Mouse (Mus musculus) left cerebral cortex, adult 6 months (tissue): Measurements from ENCODE around the gene Sdf2l1. TPM values are rescaled to one million over a fixed set of nuclear protein-coding genes. Genes with fewer than 3 reads are reported as not detected.

Experiments used
- long read RNA-seq, 2 experiments: library from polyadenylated mRNA; unstranded; transcript quantifications; one replicate each; pipeline ENCODE4 v2.0.0; 2019 to 2020
- polyA plus RNA-seq: library from polyadenylated mRNA; unstranded; fragments of <200 nt; fragmentation: Nextera tagmentation; gene quantifications from 2 replicates; pipeline ENCODE4 v1.2.3, GENCODE M21; 2021

The Sdf2l1 gene
- 36.1 and 38.1 TPM in 2 replicates for polyA plus RNA-seq
- long read RNA-seq, experiment 1, transcript Sdf2l1-201 (3 exons, 1,108 nt) = major isoform, 63 of 69 reads
- long read RNA-seq, experiment 1, partial matches to known transcripts = 6 of 69 reads
- long read RNA-seq, experiment 1, other reads (novel, unspliced or antisense) = 0 of 69 reads
- long read RNA-seq, experiment 2, transcript Sdf2l1-201 (3 exons, 1,108 nt) = major isoform, 38 of 41 reads
- long read RNA-seq, experiment 2, partial matches to known transcripts = 3 of 41 reads
- long read RNA-seq, experiment 2, other reads (novel, unspliced or antisense) = 0 of 41 reads

GRCm38 (mm10) chr16:17132089-17132905 is at the start of gene Sdf2l1:
Sdf2l1 (minus strand) TSS chr16:17132383.

DNA sequence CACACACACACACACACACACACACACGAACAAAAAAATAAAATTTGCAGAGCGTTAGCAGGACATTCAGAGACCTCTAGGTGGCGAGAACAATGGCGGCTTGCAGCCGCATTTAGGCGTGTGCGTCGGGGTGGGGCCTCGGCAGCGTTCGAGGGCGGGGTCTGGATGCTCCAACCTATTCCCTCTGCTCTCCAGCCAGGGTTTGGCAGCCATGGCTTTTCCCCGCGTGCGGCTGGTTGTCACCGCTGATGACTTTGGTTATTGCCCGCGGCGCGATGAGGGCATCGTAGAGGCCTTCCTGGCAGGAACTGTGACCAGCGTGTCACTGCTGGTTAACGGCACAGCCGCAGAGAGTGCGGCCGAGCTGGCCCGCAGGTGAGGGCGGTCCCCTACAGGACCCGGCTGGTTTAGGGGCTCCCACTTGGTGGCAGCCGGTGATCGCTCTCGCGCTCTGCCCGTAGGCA is 14.6 kb upstream of the Sdf2l1 start, which contains the start of gene Ccdc116:
Ccdc116 (minus strand) TSS at position 458 of the 464 bp plus-strand sequence.

GRCm38 (mm10) chr16:17144339-17144738 is 12.2 kb upstream of the Sdf2l1 start, which contains the start of gene Ydjc:
Ydjc (plus strand) TSS chr16:17144621.

DNA sequence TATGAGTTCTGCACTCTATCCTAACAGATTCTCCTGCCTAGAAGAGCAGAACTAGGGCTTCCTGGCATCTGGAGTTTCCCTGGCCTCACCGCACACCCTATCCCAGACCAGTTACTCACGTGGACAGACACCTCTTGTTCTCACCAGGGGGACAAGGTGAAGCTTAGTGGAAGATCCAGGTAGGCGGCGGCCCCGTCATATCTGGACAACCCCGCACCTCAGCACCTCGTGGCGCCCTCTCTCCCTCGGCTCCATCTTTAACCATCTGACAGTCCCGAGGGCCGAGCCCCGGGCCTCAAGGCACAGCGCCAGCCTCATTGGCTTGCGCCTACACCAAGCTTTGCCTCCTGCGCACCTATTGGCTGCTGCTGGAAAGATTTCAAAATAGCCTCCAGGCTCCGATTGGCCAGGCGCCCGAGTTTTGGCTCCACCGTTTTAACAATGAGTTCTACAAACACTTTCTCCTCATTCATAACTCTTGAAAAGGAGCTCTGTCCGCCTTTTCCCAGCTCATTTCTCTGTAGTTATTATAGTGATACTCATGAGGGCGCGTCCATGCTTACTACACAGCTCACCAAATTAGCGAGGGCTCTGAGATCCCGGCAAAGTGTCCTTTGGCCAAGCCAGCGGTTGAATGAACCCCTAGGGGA is 7.2 kb downstream of the Sdf2l1 start, which contains the start of gene 2610318N02Rik:
2610318N02Rik (minus strand) TSS at position 297 of the 650 bp plus-strand sequence.

GRCm38 (mm10) chr16:17110771-17111743 is 21.1 kb downstream of the Sdf2l1 start, which contains the start of gene Ppil2:
Ppil2 (minus strand) TSS chr16:17111257.

Other genes with a start within 250 kb of the Sdf2l1 start
- 6.7 and 7.4 TPM in 2 replicates for gene Ppm1f, start 235.9 kb downstream of the Sdf2l1 start, polyA plus RNA-seq
- gene Mapk1, start 149.0 kb downstream of the Sdf2l1 start, polyA plus RNA-seq = 86.4 and 162 TPM in 2 replicates
- 19.7 and 31.3 TPM in 2 replicates for gene Ypel1, start 62.7 kb downstream of the Sdf2l1 start, polyA plus RNA-seq
- gene Ppil2, start 21.1 kb downstream of the Sdf2l1 start, polyA plus RNA-seq = 66.5 and 80.4 TPM in 2 replicates
- gene 2610318N02Rik, start 7.2 kb downstream of the Sdf2l1 start, polyA plus RNA-seq = 1.5 and 2.6 TPM in 2 replicates
- gene Ydjc, start 12.2 kb upstream of the Sdf2l1 start, polyA plus RNA-seq = 36.2 and 43.2 TPM in 2 replicates
- gene Ccdc116, start 14.8 kb upstream of the Sdf2l1 start, polyA plus RNA-seq = 0.81 and 0.87 TPM in 2 replicates
- gene Ube2l3, start 70.3 kb upstream of the Sdf2l1 start, polyA plus RNA-seq = 103 and 106 TPM in 2 replicates
- 0.22 and 0.34 TPM in 2 replicates for gene Rimbp3, start 76.2 kb upstream of the Sdf2l1 start, polyA plus RNA-seq
- 0.55 and 0.72 TPM in 2 replicates for gene Hic2, start 101.2 kb upstream of the Sdf2l1 start, polyA plus RNA-seq
- gene Tmem191c, start 143.7 kb upstream of the Sdf2l1 start, polyA plus RNA-seq = 148 and 162 TPM in 2 replicates
- 4.2 and 4.4 TPM in 2 replicates for gene Serpind1, start 199.0 kb upstream of the Sdf2l1 start, polyA plus RNA-seq